Mouse (Mus musculus) activated CD4-positive, CD25-positive, alpha-beta regulatory T cell, adult 4 months (primary cell): ENCODE results near the gene Shq1. TPM values are rescaled to one million over a fixed set of nuclear protein-coding genes. Genes with fewer than 3 reads are reported as not detected.
A peak's percentile ranks its signal among the peaks of the same experiment; 100 is the strongest.

Experiments
- ATAC-seq: one replicate; pipeline ENCODE4 v1.8.0; 2017
- polyA plus RNA-seq, 2 experiments: library from polyadenylated mRNA; unstranded; fragments of 100-300 nt; shearing (Covaris generic); gene quantifications; one replicate each; pipeline ENCODE4 v1.2.1; 2017

Shq1 gene
- polyA plus RNA-seq, 2 experiments from 2014 or later, result 7.1 to 7.7 TPM

- no peak for ATAC-seq
These were observed 69.3 kb downstream of the Shq1 start for GRCm38 (mm10) chr6:100601634-100602033.

DNA sequence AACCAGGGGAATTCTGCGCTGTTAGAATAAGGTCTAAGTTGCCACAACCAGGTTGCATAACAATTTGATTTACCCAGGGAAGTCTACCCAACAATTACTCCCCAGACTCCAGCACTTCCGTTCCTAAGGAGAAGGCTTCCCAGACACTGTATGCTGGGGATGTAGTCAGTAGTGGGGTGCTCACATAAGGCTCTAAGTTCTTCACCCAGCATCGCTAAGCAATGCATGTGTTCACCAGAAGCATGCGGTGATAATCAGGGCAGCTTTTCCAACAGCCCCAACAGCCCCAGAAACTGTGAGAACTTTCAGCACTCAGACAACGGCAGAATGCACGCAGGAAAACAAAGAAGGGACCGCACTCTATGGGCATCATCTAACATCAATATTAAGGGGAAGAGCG is 77.1 kb downstream of the Shq1 start:
- ATAC-seq, result no peak

DNA sequence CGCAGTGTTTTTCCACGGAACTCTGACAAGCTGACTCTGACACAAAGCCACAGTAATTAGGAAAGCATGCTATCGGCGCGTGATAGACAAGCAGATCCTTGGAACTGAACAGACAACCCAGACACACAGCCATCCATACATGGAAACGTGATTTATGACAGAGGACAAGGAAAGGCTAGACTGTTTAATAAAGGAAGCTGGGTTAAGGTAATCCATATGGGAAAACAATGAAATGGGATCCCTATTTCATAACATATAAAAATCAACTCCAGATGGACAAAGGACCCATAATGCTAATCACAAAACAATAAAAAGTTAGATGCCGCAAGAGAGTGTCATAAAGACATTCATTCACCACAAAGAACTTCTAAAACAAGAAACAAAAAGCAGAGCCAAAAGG is 78.0 kb downstream of the Shq1 start:
- ATAC-seq, result no peak

- ATAC-seq, result no peak
These were observed 80.4 kb downstream of the Shq1 start for GRCm38 (mm10) chr6:100590602-100591001.

DNA sequence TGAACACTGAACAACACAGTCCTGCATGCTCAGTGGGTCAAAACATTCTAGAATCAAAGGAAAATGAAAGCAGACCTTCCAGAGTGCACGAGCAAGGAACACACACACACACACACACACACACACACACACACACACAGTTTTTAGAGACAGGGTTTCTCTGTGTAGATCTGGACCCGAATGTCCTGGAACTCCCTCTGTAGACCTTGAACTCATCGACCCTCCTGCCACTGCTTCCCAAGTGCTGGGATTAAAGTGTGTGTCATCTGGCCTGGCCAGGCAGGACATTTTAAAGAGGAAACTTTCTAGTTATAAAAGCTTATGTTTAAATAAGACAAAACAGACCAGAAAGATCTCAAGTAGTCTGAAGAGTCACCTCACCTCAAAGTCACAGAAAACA is 82.1 kb downstream of the Shq1 start:
- ATAC-seq, result no peak

GRCm38 (mm10) chr6:100586758-100587157 is 84.2 kb downstream of the Shq1 start:
- no peak for ATAC-seq

DNA sequence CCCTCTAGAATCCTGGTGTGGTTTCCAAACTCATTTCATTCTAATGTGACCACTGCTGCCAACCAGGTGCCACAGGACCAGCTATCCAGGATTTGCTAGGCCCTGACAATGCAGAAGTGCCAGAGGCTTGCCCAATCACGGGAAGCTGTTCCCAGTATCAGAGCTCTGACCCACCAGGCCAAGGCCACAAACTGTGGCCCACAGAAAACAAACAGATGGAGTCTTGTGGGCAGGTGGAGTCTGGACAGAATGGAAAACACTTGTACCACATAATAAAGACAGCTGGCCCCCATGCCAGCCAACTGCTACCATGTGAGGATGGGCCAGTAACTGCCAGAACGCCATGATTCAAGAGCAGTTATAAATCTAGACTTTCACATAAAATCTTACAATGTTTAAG is 89.0 kb downstream of the Shq1 start:
- no peak for ATAC-seq

GRCm38 (mm10) chr6:100581056-100581455 is 89.9 kb downstream of the Shq1 start:
- peak; percentile 22 for ATAC-seq

DNA sequence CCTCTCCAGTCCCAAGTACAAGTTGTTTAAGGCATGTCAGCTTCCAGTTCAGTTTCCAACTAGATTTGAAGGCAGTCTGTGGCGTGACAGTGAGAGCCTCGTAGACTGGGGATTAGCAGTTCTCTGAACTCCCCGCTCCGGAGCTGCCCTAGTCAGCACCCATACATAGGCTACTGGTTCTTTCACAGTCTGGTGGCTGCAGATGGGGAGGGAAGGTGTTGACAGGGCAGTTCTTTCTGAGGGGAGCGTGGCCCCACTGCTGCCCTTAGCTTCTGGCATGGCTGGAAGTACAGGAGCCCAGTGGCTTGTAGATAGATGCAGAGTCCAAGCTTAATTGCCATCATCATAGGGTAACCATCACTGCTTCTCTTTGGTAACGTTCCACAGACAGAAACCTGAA is 93.4 kb downstream of the Shq1 start:
- no peak for ATAC-seq

- peak; percentile 54 for ATAC-seq
These were observed 94.8 kb downstream of the Shq1 start for GRCm38 (mm10) chr6:100576171-100576570.

- ATAC-seq, result no peak
These were observed 104.2 kb downstream of the Shq1 start for GRCm38 (mm10) chr6:100566774-100567173.

- ATAC-seq, result no peak
These were observed 106.4 kb downstream of the Shq1 start for GRCm38 (mm10) chr6:100564516-100564915.

- no peak for ATAC-seq
These were observed 107.2 kb downstream of the Shq1 start for GRCm38 (mm10) chr6:100563552-100564341.

DNA sequence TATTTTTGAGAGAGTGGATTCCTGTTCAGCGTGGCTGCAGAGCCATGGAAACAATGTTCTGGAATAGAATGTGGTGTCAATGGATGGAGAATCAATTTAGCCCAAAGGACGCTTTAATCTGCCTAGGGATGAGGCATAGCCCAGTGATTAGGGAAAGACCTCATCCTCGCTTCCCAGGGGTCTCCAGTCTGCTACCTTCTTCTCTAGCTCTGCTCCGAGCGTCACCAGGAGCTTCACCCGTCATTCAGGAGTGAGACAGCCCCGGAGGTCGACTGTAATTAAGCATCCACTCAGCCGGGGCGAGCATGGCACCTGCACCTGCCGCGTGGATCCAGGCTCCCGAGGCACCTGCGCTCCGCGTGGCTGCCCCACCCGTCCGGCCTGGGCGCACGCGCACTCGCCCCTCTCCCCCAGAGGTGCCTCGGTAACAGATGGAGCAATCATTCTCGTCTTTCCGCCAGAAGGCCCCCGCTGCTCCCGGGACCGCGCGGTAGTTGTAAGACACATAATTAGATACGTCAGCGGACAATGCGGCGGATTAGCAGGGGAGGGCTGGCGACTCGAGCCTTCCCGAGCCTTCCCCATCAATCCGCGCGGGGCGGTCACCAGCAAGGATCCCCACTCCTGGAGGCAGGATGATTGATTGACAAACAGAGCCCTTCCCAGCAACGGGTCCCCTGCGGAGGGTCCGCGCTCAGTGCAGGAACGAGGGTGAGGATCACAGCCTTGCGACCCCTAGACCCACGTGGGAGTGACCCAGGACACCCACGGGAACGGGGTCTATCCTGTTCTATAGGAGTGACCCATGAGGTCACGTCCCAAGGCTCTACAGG is 108.0 kb downstream of the Shq1 start:
- ATAC-seq, result no peak

GRCm38 (mm10) chr6:100558057-100558456 is 112.9 kb downstream of the Shq1 start:
- no peak for ATAC-seq

- ATAC-seq, result no peak
These were observed 128.6 kb downstream of the Shq1 start for GRCm38 (mm10) chr6:100542154-100542997.

GRCm38 (mm10) chr6:100539698-100540097 is 131.3 kb downstream of the Shq1 start:
- no peak for ATAC-seq

- ATAC-seq, result no peak
These were observed 132.4 kb downstream of the Shq1 start for GRCm38 (mm10) chr6:100538570-100538969.

DNA sequence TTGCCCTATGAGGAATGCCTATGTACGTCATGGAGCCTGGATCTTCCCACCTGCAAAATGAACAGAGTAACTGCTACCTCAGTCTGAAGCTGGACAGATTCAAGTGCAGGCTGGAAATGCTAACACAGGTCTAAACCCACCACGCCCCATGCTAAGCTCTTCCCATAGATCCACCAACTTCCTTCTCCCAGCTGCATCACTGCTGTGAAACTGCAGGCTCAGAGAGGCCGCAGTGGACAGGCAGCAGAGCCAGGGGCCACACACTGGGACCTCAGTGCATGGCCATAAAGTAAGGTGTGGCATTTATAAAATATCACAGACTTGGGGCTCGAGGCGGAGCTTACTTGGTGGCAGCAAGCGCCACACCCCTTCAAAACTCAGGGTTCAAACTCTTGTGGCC is 133.0 kb downstream of the Shq1 start:
- no peak for ATAC-seq

GRCm38 (mm10) chr6:100537042-100537441 is 133.9 kb downstream of the Shq1 start:
- ATAC-seq, result no peak

GRCm38 (mm10) chr6:100533364-100533763 is 137.6 kb downstream of the Shq1 start:
- ATAC-seq, result no peak

GRCm38 (mm10) chr6:100532326-100532725 is 138.6 kb downstream of the Shq1 start:
- ATAC-seq, result no peak

DNA sequence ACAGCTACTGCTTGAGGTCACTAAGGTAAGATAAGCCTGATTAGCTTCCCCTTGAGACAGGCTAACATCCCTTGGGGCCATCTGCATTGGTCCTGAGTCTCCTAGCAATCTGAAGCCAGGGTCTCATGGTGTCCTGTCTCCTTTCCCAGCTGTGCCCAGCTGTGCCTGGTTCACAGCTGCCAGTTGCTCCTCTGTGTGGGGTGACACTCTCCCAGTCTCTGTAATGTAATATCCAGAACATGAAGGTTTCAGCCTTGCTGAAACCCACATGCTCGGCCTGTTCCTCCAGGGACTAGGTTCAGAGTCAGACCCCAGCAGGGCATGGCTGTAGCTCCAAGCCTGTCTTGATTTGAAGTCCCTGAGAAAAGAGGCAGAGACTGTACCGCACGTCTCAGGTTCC is 141.3 kb downstream of the Shq1 start:
- no peak for ATAC-seq
